Mouse (Mus musculus): Measurements from ENCODE around the gene Gm42715.

Gene Gm42715

Small RNAs within 50 kb of the gene (microRNA-seq; reads per million reads assigned to microRNA genes)
- gene Gm47278 = 0 reads per million in 2 experiments
- gene Mir7060 = 0 reads per million in 2 experiments
